Mouse (Mus musculus) kidney, embryonic 15.5 days (tissue): ENCODE measurements around the gene Kctd21. TPM values are rescaled to one million over a fixed set of nuclear protein-coding genes. Genes with fewer than 3 reads are reported as not detected.

ENCODE experiments used
- ATAC-seq: fragments of 200-750 bp; cut with Nextera tagmentation; replicated peaks from 2 replicates; pipeline ENCODE4 v1.8.0; 2017; ENCODE audit warnings: moderate TSS enrichment; ENCODE audit not compliant: low FRiP score
- H3K27ac ChIP-seq: fragments of 300-500 bp; sonication (generic); 2 replicates; pipeline ENCODE4 v1.5.1; 2015; ENCODE audit warnings: mild to moderate bottlenecking, inconsistent platforms
- H3K27me3 ChIP-seq: fragments of 300-500 bp; sonication (generic); 2 replicates; pipeline ENCODE4 v1.6.1; 2015; ENCODE audit warnings: inconsistent platforms
- H3K36me3 ChIP-seq: fragments of 300-500 bp; sonication (generic); 2 replicates; pipeline ENCODE4 v1.6.1; 2015; ENCODE audit warnings: inconsistent platforms
- H3K4me1 ChIP-seq: fragments of 300-500 bp; sonication (generic); 2 replicates; pipeline ENCODE4 v1.6.1; 2015; ENCODE audit warnings: inconsistent platforms
- H3K4me2 ChIP-seq: fragments of 300-500 bp; sonication (generic); 2 replicates; pipeline ENCODE4 v1.6.1; 2015; ENCODE audit warnings: moderate library complexity, mild to moderate bottlenecking, inconsistent platforms
- H3K4me3 ChIP-seq: fragments of 300-500 bp; sonication (generic); replicated peaks from 2 replicates; pipeline ENCODE4 v1.5.1; 2015; ENCODE audit warnings: mild to moderate bottlenecking, inconsistent platforms
- H3K9ac ChIP-seq: fragments of 300-500 bp; sonication (generic); 2 replicates; pipeline ENCODE4 v1.6.1; 2015; ENCODE audit warnings: mild to moderate bottlenecking, inconsistent platforms
- H3K9me3 ChIP-seq: fragments of 300-500 bp; sonication (generic); replicated peaks from 2 replicates; pipeline ENCODE4 v1.6.1; 2016; ENCODE audit warnings: inconsistent platforms
- WGBS: fragments of 180-500 bp; shearing (Covaris S2); methylation state at CpG from one replicate; pipeline ENCODE4 v1.1.7; 2015; ENCODE audit warnings: mixed read lengths; 5-methylcytosine and 5-hydroxymethylcytosine counted together
- polyA plus RNA-seq: library from polyadenylated mRNA; unstranded; fragments of >200 nt; fragmentation: Nextera tagmentation; extraction: Ambion mirVana; gene quantifications from 2 replicates; pipeline ENCODE4 v1.2.1, GENCODE M21; 2015

The Kctd21 gene
- polyA plus RNA-seq, 1 experiment from 2014 or later: 4.2 TPM

DNA sequence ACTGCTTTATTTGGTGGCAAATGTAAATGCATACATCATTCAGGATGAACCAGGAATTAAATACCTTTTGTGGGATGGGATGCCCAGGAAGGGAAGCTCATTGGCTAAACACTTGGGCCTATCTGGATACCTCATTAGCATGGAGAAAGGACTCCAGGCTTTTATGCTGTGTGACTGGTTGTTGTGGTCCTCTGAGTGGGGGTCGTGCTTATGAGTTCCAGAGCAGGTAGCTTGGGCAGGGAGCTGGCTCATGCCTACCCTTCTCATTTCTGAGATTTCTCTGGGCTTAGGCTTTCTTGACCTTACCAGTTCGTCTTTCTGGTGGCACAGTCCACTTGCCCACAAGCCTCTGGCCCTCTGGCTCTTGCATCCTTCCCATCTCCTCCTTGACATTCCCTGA lies 62.2 kb downstream of the Kctd21 start:
- Histone ChIP-seq H3K4me2 (no peak overlapping the region), H3K4me1 (peaks cover under 1% of the 10 kb centered on the region; the same call in 1 of the 2 replicates), H3K9me3 (no peaks in the 10 kb centered on the region), H3K27ac (no peak overlapping the region), H3K27me3 (no peaks in the 10 kb centered on the region), H3K4me3 (no peak overlapping the region), H3K36me3 (peaks cover 38% of the 10 kb centered on the region), H3K9ac (no peak overlapping the region)
- no peak for ATAC-seq
- 75% methylated on average over 2 of the region's 2 CpGs for WGBS

DNA sequence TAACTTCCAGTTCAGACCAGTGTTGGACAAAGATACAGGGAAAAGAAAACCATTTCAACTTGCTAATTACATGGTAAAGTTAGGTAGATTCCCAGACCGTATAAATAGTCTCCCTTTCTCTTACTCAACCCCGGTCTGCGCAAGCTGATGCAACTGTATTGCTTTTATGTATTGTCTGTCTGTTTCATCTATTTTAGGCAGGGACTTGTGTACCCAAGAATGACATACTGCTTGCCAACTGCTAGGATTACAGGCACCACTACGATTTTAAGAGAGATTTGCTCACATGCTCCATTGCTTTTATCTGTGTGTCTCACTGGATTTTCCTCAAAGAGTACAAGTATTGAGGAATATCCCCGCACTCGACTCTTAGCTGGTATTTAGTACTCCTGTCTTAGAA lies 66.8 kb downstream of the Kctd21 start:
- ATAC-seq: no peak
- 86% methylated on average over 6 of the region's 6 CpGs for WGBS

More for the DNA sequence above, 66.8 kb downstream of the Kctd21 start:
- Histone ChIP-seq H3K27ac (no peak overlapping the region), H3K9ac (no peak overlapping the region), H3K4me2 (no peak overlapping the region), H3K4me3 (no peak overlapping the region), H3K4me1 (peaks cover 20% of the 10 kb centered on the region), H3K36me3 (peaks cover 20% of the 10 kb centered on the region), H3K27me3 (no peaks in the 10 kb centered on the region), H3K9me3 (peaks cover 7% of the 10 kb centered on the region; the same call in 1 of the 2 replicates)

Other genes starting within 250 kb of the Kctd21 start
- 1.5 and 1.9 TPM in 2 replicates for gene Usp35, start 307 bp upstream of the Kctd21 start, polyA plus RNA-seq
- 49.3 and 51.7 TPM in 2 replicates for gene Alg8, start 39.3 kb downstream of the Kctd21 start, polyA plus RNA-seq
- 359 and 418 TPM in 2 replicates for gene Ndufc2, start 67.7 kb downstream of the Kctd21 start, polyA plus RNA-seq
- gene Thrsp, start 85.4 kb downstream of the Kctd21 start, polyA plus RNA-seq: 0.72 and 1.0 TPM in 2 replicates
- gene Kctd14, start 119.0 kb downstream of the Kctd21 start, polyA plus RNA-seq: 2.0 and 2.3 TPM in 2 replicates
- 50.2 and 53.5 TPM in 2 replicates for gene Ints4, start 148.6 kb downstream of the Kctd21 start, polyA plus RNA-seq
- gene Aamdc, start 247.2 kb downstream of the Kctd21 start, polyA plus RNA-seq: 45.9 and 51.7 TPM in 2 replicates
- gene Rsf1, start 247.6 kb downstream of the Kctd21 start, polyA plus RNA-seq: 23.8 and 27.8 TPM in 2 replicates